Mouse (Mus musculus) layer of hippocampus, adult 8-10 months (tissue): ENCODE data around the gene Cnot11. TPM values are rescaled to one million over a fixed set of nuclear protein-coding genes. Genes with fewer than 3 reads are reported as not detected.
A peak's percentile ranks its signal among the peaks of the same experiment; 100 is the strongest.

Experiments
- DNase-seq, 2 experiments: peaks; one replicate each; pipeline ENCODE4 v3.0.0; 2022; ENCODE audit warnings: low spot score in 2 of 2
- total RNA-seq, 4 experiments: library from RNA; stranded (reverse); gene quantifications; 2 replicates each; pipeline ENCODE4 v1.2.4; 2022

Cnot11 gene
- 10 to 100 TPM; 22.0 to 24.5 (median 22.9) TPM for total RNA-seq

- no peak for DNase-seq
These were observed at the start of gene Cnot11 for GRCm38 (mm10) chr1:39534831-39535230. TSS of gene Cnot11 (plus strand) at chr1:39534992.

GRCm38 (mm10) chr1:39487370-39487769, 47.4 kb upstream of the Cnot11 start:
- DNase-seq = no peak

GRCm38 (mm10) chr1:39493165-39493564, 41.6 kb upstream of the Cnot11 start:
- DNase-seq = no peak

- no peak for DNase-seq
These were observed 41.1 kb upstream of the Cnot11 start for GRCm38 (mm10) chr1:39493664-39494063.

- DNase-seq = no peak
These were observed 37.8 kb upstream of the Cnot11 start for GRCm38 (mm10) chr1:39496995-39497394.

GRCm38 (mm10) chr1:39497748-39498147, 37.0 kb upstream of the Cnot11 start:
- no peak for DNase-seq

- DNase-seq = no peak
These were observed 35.3 kb upstream of the Cnot11 start for GRCm38 (mm10) chr1:39499485-39499941.

GRCm38 (mm10) chr1:39502817-39503633, 31.8 kb upstream of the Cnot11 start:
- no peak for DNase-seq

- DNase-seq = peak in 1 of 2 experiments; percentile 33
These were observed 30.5 kb upstream of the Cnot11 start for GRCm38 (mm10) chr1:39504261-39504660.

GRCm38 (mm10) chr1:39505600-39505999, 29.2 kb upstream of the Cnot11 start:
- no peak for DNase-seq

GRCm38 (mm10) chr1:39511775-39512174, 23.0 kb upstream of the Cnot11 start:
- no peak for DNase-seq

GRCm38 (mm10) chr1:39512183-39512582, 22.6 kb upstream of the Cnot11 start:
- no peak for DNase-seq

GRCm38 (mm10) chr1:39515303-39515991, 19.3 kb upstream of the Cnot11 start:
- no peak for DNase-seq

GRCm38 (mm10) chr1:39521326-39521725, 13.5 kb upstream of the Cnot11 start:
- DNase-seq = no peak

- DNase-seq = peak in 1 of 2 experiments; percentile 36
These were observed 12.3 kb upstream of the Cnot11 start for GRCm38 (mm10) chr1:39522519-39522918.

GRCm38 (mm10) chr1:39525763-39526162, 9.0 kb upstream of the Cnot11 start:
- DNase-seq = no peak

- DNase-seq = no peak
These were observed 8.2 kb upstream of the Cnot11 start for GRCm38 (mm10) chr1:39526371-39527167.

- DNase-seq = peak in 1 of 2 experiments; percentile 60
These were observed 7.4 kb upstream of the Cnot11 start for GRCm38 (mm10) chr1:39527432-39527831.

- no peak for DNase-seq
These were observed 6.5 kb upstream of the Cnot11 start for GRCm38 (mm10) chr1:39528319-39528718.

GRCm38 (mm10) chr1:39530258-39530943, 4.4 kb upstream of the Cnot11 start:
- DNase-seq = peak; percentile 46 to 84

- no peak for DNase-seq
These were observed 3.8 kb upstream of the Cnot11 start for GRCm38 (mm10) chr1:39531036-39531435.
